Mouse (Mus musculus) left cerebral cortex, adult 8-10 months (tissue): ENCODE results near the gene Pla2g2d. TPM values are rescaled to one million over a fixed set of nuclear protein-coding genes. Genes with fewer than 3 reads are reported as not detected.
"Not testable (repeated sequence)": the region's sequence is repeated elsewhere in the genome, so short reads cannot be mapped to it uniquely, and the experiment has no call there.

ENCODE experiments used
- DNase-seq, 2 experiments: peaks; one replicate each; pipeline ENCODE4 v3.0.0; 2022; ENCODE audit warnings: low spot score in 2 of 2
- total RNA-seq, 4 experiments: library from RNA; stranded (reverse); gene quantifications; 2 replicates each; pipeline ENCODE4 v1.2.4; 2022

The Pla2g2d gene
- total RNA-seq, 4 experiments from 2014 or later: 0.32 to 1.3 (median 0.69) TPM

GRCm38 (mm10) chr4:138780300-138780699 is 4.8 kb downstream of the Pla2g2d start:
- no peak for DNase-seq

- DNase-seq: peak in 1 of 2 experiments; percentile 82
Observed at GRCm38 (mm10) chr4:138782098-138782497, 6.6 kb downstream of the Pla2g2d start.

GRCm38 (mm10) chr4:138785721-138786120 is 10.2 kb downstream of the Pla2g2d start:
- DNase-seq: no peak

GRCm38 (mm10) chr4:138786141-138786540 is 10.6 kb downstream of the Pla2g2d start:
- DNase-seq: no peak

- no peak for DNase-seq
Observed at GRCm38 (mm10) chr4:138788381-138788780, 12.8 kb downstream of the Pla2g2d start.

- DNase-seq: no peak
Observed at GRCm38 (mm10) chr4:138791452-138791851, 15.9 kb downstream of the Pla2g2d start.

- DNase-seq: no peak
Observed at GRCm38 (mm10) chr4:138792599-138792998, 17.1 kb downstream of the Pla2g2d start.

- peak; percentile 37 to 47 for DNase-seq
Observed at GRCm38 (mm10) chr4:138793276-138793675, 17.7 kb downstream of the Pla2g2d start.

- no peak for DNase-seq
Observed at GRCm38 (mm10) chr4:138794344-138794743, 18.8 kb downstream of the Pla2g2d start.

- no peak for DNase-seq
Observed at GRCm38 (mm10) chr4:138796513-138797216, 21.1 kb downstream of the Pla2g2d start.

- DNase-seq: peak in 1 of 2 experiments; percentile 78
Observed at GRCm38 (mm10) chr4:138797217-138797570, 21.7 kb downstream of the Pla2g2d start.

GRCm38 (mm10) chr4:138800134-138800744 is 24.7 kb downstream of the Pla2g2d start:
- DNase-seq: no peak

- peak in 1 of 2 experiments; percentile 81 for DNase-seq
Observed at GRCm38 (mm10) chr4:138801631-138802030, 26.1 kb downstream of the Pla2g2d start.

- no peak for DNase-seq
Observed at GRCm38 (mm10) chr4:138802917-138803316, 27.4 kb downstream of the Pla2g2d start.

GRCm38 (mm10) chr4:138805248-138805647 is 29.7 kb downstream of the Pla2g2d start:
- no peak for DNase-seq

GRCm38 (mm10) chr4:138806160-138806559 is 30.6 kb downstream of the Pla2g2d start:
- DNase-seq: no peak

GRCm38 (mm10) chr4:138806920-138807541 is 31.5 kb downstream of the Pla2g2d start:
- no peak for DNase-seq

- DNase-seq: no peak
Observed at GRCm38 (mm10) chr4:138816166-138816565, 40.6 kb downstream of the Pla2g2d start.

- DNase-seq: no peak
Observed at GRCm38 (mm10) chr4:138817736-138818135, 42.2 kb downstream of the Pla2g2d start.

- no peak for DNase-seq
Observed at GRCm38 (mm10) chr4:138819101-138819500, 43.6 kb downstream of the Pla2g2d start.

GRCm38 (mm10) chr4:138821036-138821435 is 45.5 kb downstream of the Pla2g2d start:
- no peak for DNase-seq

- not testable (repeated sequence) for DNase-seq
Observed at GRCm38 (mm10) chr4:138824161-138824560, 48.6 kb downstream of the Pla2g2d start.

- no peak for DNase-seq
Observed at GRCm38 (mm10) chr4:138824660-138825059, 49.1 kb downstream of the Pla2g2d start.
